Mouse (Mus musculus): ENCODE measurements around the gene Usp1. TPM values are rescaled to one million over a fixed set of nuclear protein-coding genes. Genes with fewer than 3 reads are reported as not detected.
"Not testable (repeated sequence)": the region's sequence is repeated elsewhere in the genome, so short reads cannot be mapped to it uniquely, and the experiment has no call there.

Usp1 gene
- polyA plus RNA-seq, 1 experiment from 2014 or later = 65.6 TPM

DNA sequence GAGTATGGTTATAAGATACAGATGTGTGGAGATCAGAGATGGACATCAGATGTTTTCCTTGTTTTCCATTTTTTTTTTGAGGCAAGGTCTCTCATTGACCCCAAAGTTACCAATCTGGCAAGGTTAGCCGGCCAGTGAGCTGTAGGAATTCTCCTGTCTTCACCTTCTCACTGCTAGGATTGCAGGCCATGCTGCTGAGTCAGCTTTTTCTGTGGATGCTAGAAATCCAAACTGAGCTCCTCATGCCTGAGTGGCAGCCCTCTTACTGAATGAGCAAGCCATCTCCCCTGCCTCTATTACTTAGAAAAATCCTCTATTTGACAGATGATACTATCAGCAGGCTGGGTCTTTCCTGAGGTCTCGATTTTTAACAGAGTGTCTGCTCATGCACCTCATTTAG, 55.1 kb downstream of the Usp1 start:
- Histone ChIP-seq H3K27ac (ENCODE audit: poor library complexity, severe bottlenecking) (no peak overlapping the region), H3K36me3 (peaks cover 42% of the 10 kb centered on the region), H3K9me3 (replicated peaks) (no peaks in the 10 kb centered on the region), H3K4me3 (no peak overlapping the region), H3K9ac (no peak overlapping the region), H3K4me1 (replicated peaks) (no peaks in the 10 kb centered on the region), H3K4me2 (no peak overlapping the region), H3K27me3 (replicated peaks) (no peaks in the 10 kb centered on the region)
- ATAC-seq (ENCODE audit: insufficient number of reproducible peaks, low FRiP score) = no peak
- WGBS = 77% methylated on average over 2 of the region's 2 CpGs

DNA sequence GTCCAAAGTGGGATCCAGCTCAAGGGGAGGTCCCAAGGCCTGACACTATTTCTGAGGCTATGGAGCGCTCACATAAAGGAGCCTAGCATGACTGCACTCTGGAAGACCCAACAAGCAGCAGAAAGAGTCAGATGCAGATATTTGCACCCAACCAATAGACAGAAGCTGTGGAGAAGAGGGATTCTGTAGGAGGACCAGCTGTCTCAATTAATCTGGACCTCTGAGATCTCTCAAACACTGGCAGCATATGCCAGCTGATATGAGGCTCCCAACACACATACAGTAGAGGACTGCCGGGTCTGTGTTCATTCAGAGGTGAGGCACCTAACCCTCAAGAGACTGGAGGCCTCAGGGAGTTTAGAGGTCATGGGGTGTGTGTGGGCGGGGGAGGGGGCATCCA, 56.4 kb downstream of the Usp1 start:
- 80% methylated on average over 3 of the region's 3 CpGs for WGBS

DNA sequence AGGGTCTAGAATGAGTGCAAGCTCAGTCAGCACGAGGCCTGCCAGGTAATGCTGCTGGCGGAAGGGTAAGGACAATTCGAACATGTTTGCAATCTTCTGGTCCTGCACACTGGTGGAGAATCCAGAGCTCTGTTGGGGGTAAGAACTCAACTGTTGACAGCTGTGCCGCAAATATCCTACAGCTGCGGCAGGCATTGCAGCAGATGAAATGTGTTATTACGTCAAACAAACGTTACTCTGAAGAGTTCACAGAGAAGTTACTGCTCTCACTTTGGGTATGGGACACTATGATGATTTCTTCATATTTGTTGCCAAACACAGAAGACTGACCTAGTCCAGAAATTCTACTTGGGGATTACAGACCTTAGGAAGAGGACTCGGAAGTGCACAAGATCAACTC, 61.1 kb downstream of the Usp1 start:
- 89% methylated on average over 8 of the region's 8 CpGs for WGBS
- Histone ChIP-seq H3K36me3 (peaks cover 46% of the 10 kb centered on the region), H3K4me3 (no peak overlapping the region)

More for the DNA sequence above, 56.4 kb downstream of the Usp1 start:
- not testable (repeated sequence) for H3K4me1 ChIP-seq (replicated peaks); H3K4me2 ChIP-seq; H3K4me3 ChIP-seq; ATAC-seq (ENCODE audit: insufficient number of reproducible peaks, low FRiP score); H3K9me3 ChIP-seq (replicated peaks); H3K27me3 ChIP-seq (replicated peaks); H3K27ac ChIP-seq (ENCODE audit: poor library complexity, severe bottlenecking); H3K9ac ChIP-seq
- peaks cover 45% of the 10 kb centered on the region for H3K36me3 ChIP-seq

More for the DNA sequence above, 61.1 kb downstream of the Usp1 start:
- H3K9ac ChIP-seq = no peak overlapping the region
- H3K4me1 ChIP-seq (replicated peaks) = no peaks in the 10 kb centered on the region
- no peaks in the 10 kb centered on the region for H3K27me3 ChIP-seq (replicated peaks)
- no peaks in the 10 kb centered on the region for H3K9me3 ChIP-seq (replicated peaks)
- ATAC-seq (ENCODE audit: insufficient number of reproducible peaks, low FRiP score) = no peak
- H3K27ac ChIP-seq (ENCODE audit: poor library complexity, severe bottlenecking) = no peak overlapping the region
- no peak overlapping the region for H3K4me2 ChIP-seq

Other genes with a start within 250 kb of the Usp1 start
- 0.41 TPM in 1 of 2 replicates, not detected in the other for gene L1td1, start 197.1 kb upstream of the Usp1 start, polyA plus RNA-seq (2016; fragmentation: Nextera tagmentation; extraction: Ambion mirVana)
- gene Kank4, start 106.3 kb upstream of the Usp1 start, polyA plus RNA-seq (2016; fragmentation: Nextera tagmentation; extraction: Ambion mirVana) = 0.42 and 0.49 TPM in 2 replicates
- gene I0C0044D17Rik, start 100.0 kb upstream of the Usp1 start, polyA plus RNA-seq (2016; fragmentation: Nextera tagmentation; extraction: Ambion mirVana) = not detected in 2 replicates
- gene Angptl3, start 107.1 kb downstream of the Usp1 start, polyA plus RNA-seq (2016; fragmentation: Nextera tagmentation; extraction: Ambion mirVana) = 0.85 and 1.1 TPM in 2 replicates
- gene Dock7, start 197.1 kb downstream of the Usp1 start, polyA plus RNA-seq (2016; fragmentation: Nextera tagmentation; extraction: Ambion mirVana) = 43.4 and 45.4 TPM in 2 replicates

Measured in heart, embryonic 12.5 days (tissue).